Mouse (Mus musculus): ENCODE results near the gene Ppt1.
"Not testable (repeated sequence)": the region's sequence is repeated elsewhere in the genome, so short reads cannot be mapped to it uniquely, and the experiment has no call there.

Ppt1 gene

GRCm38 (mm10) chr4:122835530-122836402 is at the start of gene Ppt1:
TSS of gene Ppt1 (plus strand) at chr4:122836242.
- DNase-seq (ENCODE audit: low spot score in 2 of 2), result peak; percentile 77 to 84

- no peak for DNase-seq (ENCODE audit: low spot score in 2 of 2)
Observed at GRCm38 (mm10) chr4:122789335-122790089, 46.5 kb upstream of the Ppt1 start.

- DNase-seq (ENCODE audit: low spot score in 2 of 2), result peak; percentile 6 to 33
Observed at GRCm38 (mm10) chr4:122808108-122808507, 27.9 kb upstream of the Ppt1 start.

GRCm38 (mm10) chr4:122811180-122811579 is 24.9 kb upstream of the Ppt1 start:
- DNase-seq (ENCODE audit: low spot score in 2 of 2), result no peak

GRCm38 (mm10) chr4:122811824-122812223 is 24.2 kb upstream of the Ppt1 start:
- no peak for DNase-seq (ENCODE audit: low spot score in 2 of 2)

GRCm38 (mm10) chr4:122816202-122816601 is 19.8 kb upstream of the Ppt1 start:
- DNase-seq (ENCODE audit: low spot score in 2 of 2), result no peak

GRCm38 (mm10) chr4:122820941-122821340 is 15.1 kb upstream of the Ppt1 start:
- DNase-seq (ENCODE audit: low spot score in 2 of 2), result not testable (repeated sequence)

GRCm38 (mm10) chr4:122827651-122828050 is 8.4 kb upstream of the Ppt1 start:
- no peak for DNase-seq (ENCODE audit: low spot score in 2 of 2)

GRCm38 (mm10) chr4:122829339-122829738 is 6.7 kb upstream of the Ppt1 start:
- no peak for DNase-seq (ENCODE audit: low spot score in 2 of 2)

- no peak for DNase-seq (ENCODE audit: low spot score in 2 of 2)
Observed at GRCm38 (mm10) chr4:122831888-122832287, 4.2 kb upstream of the Ppt1 start.

- DNase-seq (ENCODE audit: low spot score in 2 of 2), result no peak
Observed at GRCm38 (mm10) chr4:122836403-122836775, 347 bp downstream of the Ppt1 start.

- no peak for DNase-seq (ENCODE audit: low spot score in 2 of 2)
Observed at GRCm38 (mm10) chr4:122837180-122837730, 1.2 kb downstream of the Ppt1 start.

- no peak for DNase-seq (ENCODE audit: low spot score in 2 of 2)
Observed at GRCm38 (mm10) chr4:122837994-122838393, 2.0 kb downstream of the Ppt1 start.

- no peak for DNase-seq (ENCODE audit: low spot score in 2 of 2)
Observed at GRCm38 (mm10) chr4:122838416-122838815, 2.4 kb downstream of the Ppt1 start.

GRCm38 (mm10) chr4:122848150-122848621 is 12.1 kb downstream of the Ppt1 start:
- peak; percentile 26 to 52 for DNase-seq (ENCODE audit: low spot score in 2 of 2)

GRCm38 (mm10) chr4:122851535-122851934 is 15.5 kb downstream of the Ppt1 start:
- no peak for DNase-seq (ENCODE audit: low spot score in 2 of 2)

GRCm38 (mm10) chr4:122853691-122854090 is 17.6 kb downstream of the Ppt1 start:
- peak in 1 of 2 experiments; percentile 25 for DNase-seq (ENCODE audit: low spot score in 2 of 2)

GRCm38 (mm10) chr4:122854770-122855169 is 18.7 kb downstream of the Ppt1 start:
- DNase-seq (ENCODE audit: low spot score in 2 of 2), result no peak

GRCm38 (mm10) chr4:122857909-122858308 is 21.9 kb downstream of the Ppt1 start:
- DNase-seq (ENCODE audit: low spot score in 2 of 2), result no peak

- no peak for DNase-seq (ENCODE audit: low spot score in 2 of 2)
Observed at GRCm38 (mm10) chr4:122859096-122859674, 23.1 kb downstream of the Ppt1 start.

GRCm38 (mm10) chr4:122861836-122862235 is 25.8 kb downstream of the Ppt1 start:
- DNase-seq (ENCODE audit: low spot score in 2 of 2), result no peak

GRCm38 (mm10) chr4:122868041-122868440 is 32.0 kb downstream of the Ppt1 start:
- DNase-seq (ENCODE audit: low spot score in 2 of 2), result no peak

Measured in heart, adult 9 months (tissue).